Mouse (Mus musculus): ENCODE results near the gene Zswim4. TPM values are rescaled to one million over a fixed set of nuclear protein-coding genes. Genes with fewer than 3 reads are reported as not detected.

Gene Zswim4
- polyA plus RNA-seq, 1 experiment from 2014 or later = 57.9 TPM

MicroRNAs within 50 kb of the gene (microRNA counts, 519-probe panel; counts per million panel counts)
- microRNA mmu-miR-181c = 3,538 counts per million, percentile 73 among the panel's probes with 10 or more counts
- microRNA mmu-miR-23a = 5,466 counts per million, percentile 87 among the panel's probes with 10 or more counts
- microRNA mmu-miR-27a = 6,467 counts per million, percentile 93 among the panel's probes with 10 or more counts

Small RNAs within 50 kb of the gene (microRNA-seq; reads per million reads assigned to microRNA genes)
- gene Mir181c = 6,667 reads per million, percentile 94 among the genes with 10 or more reads in this experiment
- gene Mir181d = 4,445 reads per million, percentile 89 among the genes with 10 or more reads in this experiment
- gene Mir23a = 4,732 reads per million, percentile 90 among the genes with 10 or more reads in this experiment
- gene Mir24-2 = not detected
- 100 reads per million, percentile 52 among the genes with 10 or more reads in this experiment for gene Mir27a
- not detected for gene Mir3074-2

Other genes starting within 250 kb of the Zswim4 start
- gene Samd1, start 239.4 kb downstream of the Zswim4 start, polyA plus RNA-seq (2016; fragmentation: Nextera tagmentation; extraction: Ambion mirVana) = 9.7 and 9.8 TPM in 2 replicates
- 0.83 and 0.95 TPM in 2 replicates for gene 1700067K01Rik, start 235.6 kb downstream of the Zswim4 start, polyA plus RNA-seq (2016; fragmentation: Nextera tagmentation; extraction: Ambion mirVana)
- 0.54 TPM in 1 of 2 replicates, not detected in the other for gene 2210011C24Rik, start 224.9 kb downstream of the Zswim4 start, polyA plus RNA-seq (2016; fragmentation: Nextera tagmentation; extraction: Ambion mirVana)
- 10.2 and 10.8 TPM in 2 replicates for gene Palm3, start 215.6 kb downstream of the Zswim4 start, polyA plus RNA-seq (2016; fragmentation: Nextera tagmentation; extraction: Ambion mirVana)
- gene Il27ra, start 194.5 kb downstream of the Zswim4 start, polyA plus RNA-seq (2016; fragmentation: Nextera tagmentation; extraction: Ambion mirVana) = 0.28 and 0.29 TPM in 2 replicates
- not detected in 2 replicates for gene Rln3, start 192.1 kb downstream of the Zswim4 start, polyA plus RNA-seq (2016; fragmentation: Nextera tagmentation; extraction: Ambion mirVana)
- gene Gm10643, start 171.9 kb downstream of the Zswim4 start, polyA plus RNA-seq (2016; fragmentation: Nextera tagmentation; extraction: Ambion mirVana) = 1.6 and 2.2 TPM in 2 replicates
- gene Rfx1, start 170.2 kb downstream of the Zswim4 start, polyA plus RNA-seq (2016; fragmentation: Nextera tagmentation; extraction: Ambion mirVana) = 9.1 and 9.3 TPM in 2 replicates
- 18.0 and 19.6 TPM in 2 replicates for gene Dcaf15, start 132.3 kb downstream of the Zswim4 start, polyA plus RNA-seq (2016; fragmentation: Nextera tagmentation; extraction: Ambion mirVana)
- gene Podnl1, start 111.1 kb downstream of the Zswim4 start, polyA plus RNA-seq (2016; fragmentation: Nextera tagmentation; extraction: Ambion mirVana) = 0.28 and 0.37 TPM in 2 replicates
- gene Cc2d1a, start 89.1 kb downstream of the Zswim4 start, polyA plus RNA-seq (2016; fragmentation: Nextera tagmentation; extraction: Ambion mirVana) = 16.9 and 18.0 TPM in 2 replicates
- gene 4930432K21Rik, start 89.0 kb downstream of the Zswim4 start, polyA plus RNA-seq (2016; fragmentation: Nextera tagmentation; extraction: Ambion mirVana) = 1.9 and 2.0 TPM in 2 replicates
- 5.3 and 6.3 TPM in 2 replicates for gene Nanos3, start 51.8 kb downstream of the Zswim4 start, polyA plus RNA-seq (2016; fragmentation: Nextera tagmentation; extraction: Ambion mirVana)
- gene D8Ertd738e, start 12.7 kb upstream of the Zswim4 start, polyA plus RNA-seq (2016; fragmentation: Nextera tagmentation; extraction: Ambion mirVana) = 256 and 282 TPM in 2 replicates
- gene Mri1, start 20.3 kb upstream of the Zswim4 start, polyA plus RNA-seq (2016; fragmentation: Nextera tagmentation; extraction: Ambion mirVana) = 60.7 and 63.3 TPM in 2 replicates
- 18.1 and 25.1 TPM in 2 replicates for gene Ccdc130, start 33.3 kb upstream of the Zswim4 start, polyA plus RNA-seq (2016; fragmentation: Nextera tagmentation; extraction: Ambion mirVana)
- gene Cacna1a, start 151.4 kb upstream of the Zswim4 start, polyA plus RNA-seq (2016; fragmentation: Nextera tagmentation; extraction: Ambion mirVana) = 19.6 and 20.5 TPM in 2 replicates